Mouse (Mus musculus) limb, embryonic 11.5 days (tissue): ENCODE results near the gene Rps6kc1. TPM values are rescaled to one million over a fixed set of nuclear protein-coding genes. Genes with fewer than 3 reads are reported as not detected.

ENCODE experiments used
- ATAC-seq: fragments of 200-750 bp; cut with Nextera tagmentation; 2 replicates; pipeline ENCODE4 v1.8.0; 2017; ENCODE audit warnings: low read depth; ENCODE audit not compliant: insufficient number of reproducible peaks, low FRiP score, low TSS enrichment
- DNase-seq: peaks from one replicate; pipeline ENCODE4 v3.0.0-alpha.2; 2015; ENCODE audit warnings: low spot score
- H3K27ac ChIP-seq: fragments of 300-500 bp; sonication (generic); replicated peaks from 2 replicates; pipeline ENCODE4 v1.5.1; 2014; ENCODE audit warnings: low read depth, mild to moderate bottlenecking, low read length
- H3K27me3 ChIP-seq: fragments of 300-500 bp; sonication (generic); 2 replicates; pipeline ENCODE4 v1.6.1; 2014; ENCODE audit warnings: mild to moderate bottlenecking, low read length, mixed read lengths; ENCODE audit not compliant: control insufficient read depth, insufficient read depth
- H3K36me3 ChIP-seq: fragments of 300-500 bp; sonication (generic); 2 replicates; pipeline ENCODE4 v1.6.1; 2014; ENCODE audit warnings: mild to moderate bottlenecking, low read length, moderate library complexity, mixed read lengths; ENCODE audit not compliant: control insufficient read depth, insufficient read depth
- H3K4me1 ChIP-seq: fragments of 300-500 bp; sonication (generic); 2 replicates; pipeline ENCODE4 v1.6.1; 2014; ENCODE audit warnings: low read length, mixed read lengths; ENCODE audit not compliant: control insufficient read depth, insufficient read depth
- H3K4me2 ChIP-seq: fragments of 300-500 bp; sonication (generic); 2 replicates; pipeline ENCODE4 v1.6.1; 2014; ENCODE audit warnings: low read depth, mild to moderate bottlenecking, moderate library complexity; ENCODE audit not compliant: severe bottlenecking
- H3K4me3 ChIP-seq: fragments of 300-500 bp; sonication (generic); 2 replicates; pipeline ENCODE4 v1.5.1; 2014; ENCODE audit warnings: low read depth, low read length
- H3K9ac ChIP-seq: fragments of 300-500 bp; sonication (generic); 2 replicates; pipeline ENCODE4 v1.6.1; 2014; ENCODE audit warnings: mild to moderate bottlenecking, low read length
- H3K9me3 ChIP-seq: fragments of 300-500 bp; sonication (generic); 2 replicates; pipeline ENCODE4 v1.6.1; 2016; ENCODE audit warnings: low read length; ENCODE audit not compliant: control insufficient read depth
- WGBS: fragments of 180-500 bp; shearing (Covaris S2); extraction: QIAGEN DNeasy Blood & Tissue Kit; methylation state at CpG from one replicate; pipeline ENCODE4 v1.1.7; 2014; 5-methylcytosine and 5-hydroxymethylcytosine counted together
- polyA plus RNA-seq: library from polyadenylated mRNA; unstranded; fragments of >200 nt; fragmentation: Nextera tagmentation; extraction: Ambion mirVana; gene quantifications from 2 replicates; pipeline ENCODE4 v1.2.1, GENCODE M21; 2014

Gene Rps6kc1
- polyA plus RNA-seq, 1 experiment from 2014 or later: 15.4 TPM

DNA sequence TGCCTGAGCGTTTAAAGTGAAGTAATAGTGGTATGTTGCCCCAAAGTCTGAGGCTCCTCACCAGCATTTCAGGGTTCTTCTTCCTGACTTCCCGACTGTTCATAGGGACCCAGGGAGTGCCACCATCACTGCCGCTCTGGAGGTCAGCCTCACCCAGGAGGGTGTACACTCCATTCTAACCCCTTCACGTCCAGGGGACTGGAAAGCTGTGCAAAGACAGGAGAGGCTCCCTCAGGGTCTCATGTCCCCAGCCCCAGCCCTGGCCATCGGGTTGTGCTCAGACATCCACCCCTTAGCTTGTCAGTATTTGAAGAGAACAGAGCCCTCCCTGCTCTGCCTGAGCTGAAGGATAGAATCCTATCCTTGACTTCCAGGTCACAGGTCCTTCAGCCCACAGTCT lies 248.8 kb downstream of the Rps6kc1 start:
- Histone ChIP-seq H3K27me3 (no peaks in the 10 kb centered on the region), H3K27ac (no peak overlapping the region), H3K4me3 (no peak overlapping the region), H3K4me1 (no peaks in the 10 kb centered on the region), H3K9me3 (no peaks in the 10 kb centered on the region), H3K4me2 (no peak overlapping the region), H3K9ac (no peak overlapping the region), H3K36me3 (no peaks in the 10 kb centered on the region)
- DNase-seq: no peak
- WGBS: 92% methylated on average over 5 of the region's 5 CpGs
- ATAC-seq: no peak

DNA sequence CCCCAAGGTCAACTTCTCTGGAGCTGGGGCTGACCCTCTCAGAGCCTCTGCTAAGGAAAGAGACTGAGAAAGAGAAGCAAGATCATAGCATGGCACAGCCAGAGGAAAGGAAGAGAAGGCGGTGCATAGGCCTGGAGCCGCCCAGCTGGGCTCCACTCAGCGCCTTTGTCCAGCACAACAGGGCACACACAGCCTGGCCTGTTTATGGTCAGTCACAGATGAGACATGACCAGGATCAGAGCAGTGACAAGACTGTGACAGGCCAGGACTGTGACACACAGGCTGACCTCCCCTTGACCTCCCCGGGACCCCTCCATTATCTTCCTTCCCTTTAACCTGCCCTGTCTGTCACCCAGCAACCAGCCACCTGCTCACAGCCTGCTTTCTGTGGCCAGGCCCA lies 249.8 kb downstream of the Rps6kc1 start:
- H3K9me3 ChIP-seq: no peaks in the 10 kb centered on the region
- no peaks in the 10 kb centered on the region for H3K36me3 ChIP-seq
- H3K4me1 ChIP-seq: no peaks in the 10 kb centered on the region
- no peaks in the 10 kb centered on the region for H3K27me3 ChIP-seq
- 75% methylated on average over 4 of the region's 4 CpGs for WGBS
- no peak overlapping the region for H3K9ac ChIP-seq
- ATAC-seq (no peak), DNase-seq (no peak)
- H3K4me3 ChIP-seq: no peak overlapping the region
- H3K4me2 ChIP-seq: no peak overlapping the region
- H3K27ac ChIP-seq: no peak overlapping the region

DNA sequence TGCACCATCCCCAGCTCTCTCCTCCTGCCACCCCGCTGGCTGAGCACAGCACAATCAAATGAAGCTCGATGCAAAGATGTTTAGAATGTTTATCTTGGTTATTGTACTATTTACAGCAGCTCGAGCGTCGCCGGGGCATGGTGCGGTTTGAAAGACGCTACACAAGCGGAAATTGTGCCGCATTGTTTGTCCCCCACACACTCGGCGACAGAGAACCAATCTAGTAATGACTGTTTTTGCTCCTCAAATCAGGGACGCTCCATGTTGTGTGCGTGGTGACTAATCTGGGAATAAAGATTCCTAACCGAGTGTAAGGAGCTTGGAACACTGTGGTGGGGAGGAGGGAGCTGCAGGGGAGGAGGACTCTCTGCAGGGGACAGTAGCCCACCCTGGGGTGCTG lies 250.3 kb downstream of the Rps6kc1 start:
- no peak overlapping the region for H3K27ac ChIP-seq
- 89% methylated on average over 15 of the region's 15 CpGs for WGBS
- no peaks in the 10 kb centered on the region for H3K27me3 ChIP-seq
- no peaks in the 10 kb centered on the region for H3K9me3 ChIP-seq
- H3K4me3 ChIP-seq: no peak overlapping the region
- ATAC-seq: no peak
- H3K4me1 ChIP-seq: no peaks in the 10 kb centered on the region
- no peak overlapping the region for H3K9ac ChIP-seq
- H3K36me3 ChIP-seq: no peaks in the 10 kb centered on the region
- no peak for DNase-seq
- H3K4me2 ChIP-seq: no peak overlapping the region

DNA sequence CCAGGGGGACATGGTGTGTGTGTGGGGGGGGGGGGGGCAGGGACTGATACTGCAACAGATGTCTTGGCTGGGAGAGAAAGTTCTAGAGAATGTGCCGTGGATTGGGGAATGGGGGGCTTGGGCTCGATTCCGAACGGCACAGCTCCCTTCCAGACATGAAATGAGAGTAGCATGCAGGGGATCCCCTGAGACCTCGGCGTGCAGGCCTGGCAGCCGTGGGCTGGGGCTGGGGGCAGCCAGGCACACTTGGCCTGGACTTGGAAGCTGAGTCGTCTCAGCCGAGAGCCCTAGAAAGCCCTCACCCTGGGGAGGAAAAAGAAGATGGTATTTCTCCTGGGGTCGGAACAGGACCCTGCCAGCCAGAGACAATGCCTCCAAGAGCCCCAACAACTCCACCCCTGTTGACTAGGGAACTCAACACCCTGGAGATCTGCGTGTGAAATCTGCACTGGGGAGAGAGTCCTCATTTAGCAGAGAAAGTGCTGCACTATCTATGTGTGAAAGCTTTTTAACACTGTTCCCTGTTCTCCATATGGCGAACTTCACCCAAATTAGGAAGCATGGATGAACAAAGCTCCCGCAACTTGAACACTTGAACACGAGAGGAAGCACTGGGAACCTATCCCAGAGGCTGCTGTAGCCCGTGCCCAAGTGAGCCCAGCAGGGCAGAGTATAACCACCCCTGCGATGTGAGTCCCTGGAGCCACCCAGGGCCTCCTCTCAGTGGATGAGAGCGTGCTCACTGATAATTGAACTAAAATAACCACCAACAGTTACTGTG lies 251.7 kb downstream of the Rps6kc1 start:
- no peak overlapping the region for H3K27ac ChIP-seq
- no peaks in the 10 kb centered on the region for H3K9me3 ChIP-seq
- H3K27me3 ChIP-seq: no peaks in the 10 kb centered on the region
- DNase-seq: no peak
- no peak overlapping the region for H3K4me3 ChIP-seq
- no peak for ATAC-seq
- no peak overlapping the region for H3K9ac ChIP-seq
- H3K4me2 ChIP-seq: no peak overlapping the region
- WGBS: 77% methylated on average over 17 of the region's 17 CpGs
- no peaks in the 10 kb centered on the region for H3K36me3 ChIP-seq
- no peaks in the 10 kb centered on the region for H3K4me1 ChIP-seq

DNA sequence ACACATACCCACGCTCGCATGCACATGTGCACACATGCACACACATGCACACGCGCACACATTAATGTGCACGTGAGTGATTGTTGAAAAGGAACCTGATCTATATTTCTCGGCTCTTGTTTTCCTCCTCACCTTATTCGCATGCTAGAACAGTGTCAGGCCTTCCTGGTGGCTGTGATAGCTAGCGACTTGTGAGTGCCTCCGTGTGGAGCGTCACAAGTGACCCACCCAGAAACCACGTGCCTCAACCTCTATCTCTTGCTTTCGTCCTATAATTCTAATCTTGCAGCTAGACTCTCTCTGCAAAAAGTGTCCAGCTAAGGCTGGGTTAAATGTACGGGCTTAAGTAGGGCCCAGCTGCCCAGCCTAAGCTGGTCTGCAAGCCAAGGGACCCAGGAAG lies 253.3 kb downstream of the Rps6kc1 start:
- Histone ChIP-seq H3K4me3 (no peak overlapping the region), H3K4me2 (no peak overlapping the region), H3K36me3 (no peaks in the 10 kb centered on the region), H3K9me3 (no peaks in the 10 kb centered on the region), H3K4me1 (no peaks in the 10 kb centered on the region), H3K27me3 (no peaks in the 10 kb centered on the region), H3K27ac (no peak overlapping the region), H3K9ac (no peak overlapping the region)
- ATAC-seq: no peak
- no peak for DNase-seq
- WGBS: 93% methylated on average over 13 of the region's 13 CpGs

DNA sequence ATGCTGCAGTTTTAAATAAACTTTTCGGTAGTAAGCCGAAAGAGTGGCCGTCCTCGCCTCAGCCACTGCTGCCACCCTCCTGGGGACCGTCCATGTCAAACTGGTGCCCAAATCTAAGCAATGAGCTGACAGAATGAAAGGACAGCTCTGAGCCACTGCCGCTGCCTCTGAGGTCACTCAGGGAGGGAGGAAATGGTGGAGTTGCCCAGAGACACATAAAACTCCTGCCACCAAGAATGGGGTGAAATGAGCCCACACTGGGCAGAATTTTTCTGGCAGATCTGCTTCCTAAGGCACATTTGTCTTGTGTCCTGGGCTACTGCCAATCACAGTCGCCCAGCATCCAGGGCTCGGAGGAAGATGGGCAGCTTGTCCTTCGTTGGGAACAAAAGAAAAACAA lies 255.5 kb downstream of the Rps6kc1 start:
- Histone ChIP-seq H3K4me2 (no peak overlapping the region), H3K27me3 (no peaks in the 10 kb centered on the region), H3K4me3 (no peak overlapping the region), H3K36me3 (no peaks in the 10 kb centered on the region), H3K4me1 (no peaks in the 10 kb centered on the region), H3K9ac (no peak overlapping the region), H3K9me3 (no peaks in the 10 kb centered on the region), H3K27ac (no peak overlapping the region)
- ATAC-seq: no peak
- WGBS: 84% methylated on average over 9 of the region's 9 CpGs
- DNase-seq: no peak

DNA sequence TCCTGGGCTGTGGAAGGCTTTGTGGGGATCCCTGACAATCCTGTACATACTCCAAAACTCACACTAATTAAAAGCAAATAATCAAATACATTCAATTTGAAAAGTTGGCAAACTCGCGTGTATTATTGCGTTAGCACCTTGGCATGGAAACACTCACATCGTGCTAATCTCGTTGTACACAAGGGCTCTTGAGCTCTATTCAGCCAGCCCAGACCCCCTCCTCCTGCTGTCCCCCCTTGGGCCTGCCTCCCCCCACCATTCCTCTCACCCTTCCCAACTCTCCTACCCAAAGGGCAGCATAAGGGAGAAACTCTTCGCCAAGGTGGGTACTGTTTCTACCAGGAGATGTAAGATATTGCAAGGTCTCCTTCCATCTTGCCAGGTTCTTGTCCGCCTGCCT lies 255.9 kb downstream of the Rps6kc1 start:
- no peak for ATAC-seq
- 92% methylated on average over 7 of the region's 7 CpGs for WGBS
- no peaks in the 10 kb centered on the region for H3K4me1 ChIP-seq
- H3K27ac ChIP-seq: no peak overlapping the region
- H3K9ac ChIP-seq: no peak overlapping the region
- DNase-seq: no peak
- no peaks in the 10 kb centered on the region for H3K36me3 ChIP-seq
- H3K4me3 ChIP-seq: no peak overlapping the region
- no peaks in the 10 kb centered on the region for H3K27me3 ChIP-seq
- no peaks in the 10 kb centered on the region for H3K9me3 ChIP-seq
- H3K4me2 ChIP-seq: no peak overlapping the region

DNA sequence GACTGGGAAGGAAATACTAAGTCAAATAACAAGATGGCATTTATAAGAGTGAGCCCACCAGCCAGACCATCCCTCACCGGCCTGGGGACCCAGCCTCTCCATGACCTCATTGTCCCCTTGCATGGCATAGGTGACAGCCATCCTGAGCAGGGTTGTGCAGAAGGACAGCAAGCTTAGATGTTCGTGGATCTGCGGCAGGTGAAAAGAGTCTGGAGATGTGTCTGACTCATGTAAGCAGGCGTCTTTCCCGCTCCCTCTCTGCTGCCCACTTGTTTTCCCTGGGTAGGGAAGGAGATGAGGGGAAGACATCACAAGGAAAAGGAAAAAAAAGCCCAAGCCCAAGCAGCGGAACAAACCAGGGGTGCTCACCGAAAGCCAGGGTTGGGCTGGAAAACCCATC lies 256.5 kb downstream of the Rps6kc1 start:
- 94% methylated on average over 7 of the region's 7 CpGs for WGBS
- no peak for DNase-seq
- H3K36me3 ChIP-seq: no peaks in the 10 kb centered on the region
- no peaks in the 10 kb centered on the region for H3K4me1 ChIP-seq
- H3K27ac ChIP-seq: no peak overlapping the region
- H3K27me3 ChIP-seq: no peaks in the 10 kb centered on the region
- no peak overlapping the region for H3K9ac ChIP-seq
- no peak overlapping the region for H3K4me2 ChIP-seq
- no peaks in the 10 kb centered on the region for H3K9me3 ChIP-seq
- H3K4me3 ChIP-seq: no peak overlapping the region
- no peak for ATAC-seq

DNA sequence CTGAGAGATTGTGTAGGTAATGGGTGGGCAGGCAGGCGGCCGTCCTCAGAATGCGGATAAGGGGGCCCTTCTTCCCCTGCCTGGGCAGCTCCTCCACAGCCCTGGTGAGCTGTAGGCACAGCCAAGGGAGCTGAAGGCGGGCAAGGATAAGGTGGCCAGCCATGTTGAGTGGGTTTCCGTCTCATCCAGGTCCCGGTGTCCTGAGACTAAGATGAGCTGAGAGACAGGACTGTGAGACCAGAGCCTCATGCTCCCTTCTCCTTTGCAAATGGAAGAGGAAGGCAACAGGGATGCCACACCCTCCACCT lies 256.9 kb downstream of the Rps6kc1 start:
- H3K9me3 ChIP-seq: no peaks in the 10 kb centered on the region
- ATAC-seq (no peak), DNase-seq (no peak)

More for the DNA sequence above, 256.9 kb downstream of the Rps6kc1 start:
- no peak overlapping the region for H3K4me3 ChIP-seq
- no peak overlapping the region for H3K4me2 ChIP-seq
- H3K4me1 ChIP-seq: no peaks in the 10 kb centered on the region
- H3K9ac ChIP-seq: no peak overlapping the region
- 79% methylated on average over 6 of the region's 6 CpGs for WGBS
- no peaks in the 10 kb centered on the region for H3K27me3 ChIP-seq
- no peaks in the 10 kb centered on the region for H3K36me3 ChIP-seq
- no peak overlapping the region for H3K27ac ChIP-seq
